Mouse (Mus musculus) neural tube, embryonic 15.5 days (tissue): Measurements from ENCODE around the gene Cryzl1. TPM values are rescaled to one million over a fixed set of nuclear protein-coding genes. Genes with fewer than 3 reads are reported as not detected.

ENCODE experiments used
- ATAC-seq: fragments of 200-750 bp; cut with Nextera tagmentation; 2 replicates; pipeline ENCODE4 v1.8.0; 2017; ENCODE audit warnings: mild to moderate bottlenecking, moderate TSS enrichment, moderate library complexity; ENCODE audit not compliant: low FRiP score
- H3K27ac ChIP-seq: fragments of 300-500 bp; sonication (generic); replicated peaks from 2 replicates; pipeline ENCODE4 v1.5.1; 2015; ENCODE audit warnings: mild to moderate bottlenecking, inconsistent platforms
- H3K27me3 ChIP-seq: fragments of 300-500 bp; sonication (generic); replicated peaks from 2 replicates; pipeline ENCODE4 v1.6.1; 2015; ENCODE audit warnings: inconsistent platforms
- H3K36me3 ChIP-seq: fragments of 300-500 bp; sonication (generic); 2 replicates; pipeline ENCODE4 v1.6.1; 2015; ENCODE audit warnings: inconsistent platforms
- H3K4me1 ChIP-seq: fragments of 300-500 bp; sonication (generic); 2 replicates; pipeline ENCODE4 v1.6.1; 2015; ENCODE audit warnings: inconsistent platforms
- H3K4me2 ChIP-seq: fragments of 300-500 bp; sonication (generic); 2 replicates; pipeline ENCODE4 v1.6.1; 2015; ENCODE audit warnings: inconsistent platforms, mild to moderate bottlenecking, moderate library complexity
- H3K4me3 ChIP-seq: fragments of 300-500 bp; sonication (generic); replicated peaks from 2 replicates; pipeline ENCODE4 v1.5.1; 2015; ENCODE audit warnings: mild to moderate bottlenecking, inconsistent platforms
- H3K9ac ChIP-seq: fragments of 300-500 bp; sonication (generic); replicated peaks from 2 replicates; pipeline ENCODE4 v1.6.1; 2015; ENCODE audit warnings: mild to moderate bottlenecking, inconsistent platforms
- H3K9me3 ChIP-seq: fragments of 300-500 bp; sonication (generic); replicated peaks from 2 replicates; pipeline ENCODE4 v1.6.1; 2016; ENCODE audit warnings: inconsistent platforms
- WGBS: fragments of 180-500 bp; shearing (Covaris S2); methylation state at CpG from one replicate; pipeline ENCODE4 v1.1.7; 2015; ENCODE audit warnings: mixed read lengths; 5-methylcytosine and 5-hydroxymethylcytosine counted together
- polyA plus RNA-seq: library from polyadenylated mRNA; unstranded; fragments of >200 nt; fragmentation: Nextera tagmentation; extraction: Ambion mirVana; gene quantifications from 2 replicates; pipeline ENCODE4 v1.2.1, GENCODE M21; 2015

Gene Cryzl1
- polyA plus RNA-seq, 1 experiment from 2014 or later = 113 TPM

DNA sequence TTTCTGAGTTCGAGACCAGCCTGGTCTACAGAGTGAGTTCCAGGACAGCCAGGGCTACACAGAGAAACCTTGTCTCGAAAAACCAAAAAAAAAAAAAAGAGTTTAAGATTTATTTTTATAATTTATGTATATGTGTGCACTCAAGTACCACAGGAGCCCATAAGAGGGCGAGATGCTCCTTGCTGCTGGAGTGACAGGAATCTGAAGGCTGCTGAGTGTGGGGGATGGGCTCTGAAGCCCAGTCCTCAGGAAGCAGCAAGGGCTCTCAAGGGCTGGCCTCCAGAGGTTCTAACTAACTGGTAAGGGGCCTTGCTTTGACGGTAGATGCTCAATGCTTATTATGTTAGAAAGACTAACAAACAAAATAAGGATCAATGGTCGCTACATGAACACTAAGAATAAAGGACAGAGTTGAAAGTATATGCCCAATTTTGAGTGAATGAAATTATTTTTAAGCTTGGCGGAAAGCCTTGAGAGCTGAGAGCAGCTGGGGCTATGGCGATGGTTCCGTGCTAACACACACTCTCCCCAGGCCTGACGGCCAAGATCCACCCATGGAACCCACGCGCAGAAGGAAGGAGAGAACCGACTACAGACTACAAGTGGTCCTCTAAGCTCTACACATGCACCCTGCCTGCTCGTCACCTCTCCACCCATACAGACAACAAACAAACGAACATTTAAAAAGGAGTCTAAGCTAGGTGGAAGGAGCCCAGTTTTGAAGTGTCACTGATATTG is 24.0 kb downstream of the Cryzl1 start:
- Histone ChIP-seq H3K27ac (no peak overlapping the region), H3K9ac (no peak overlapping the region), H3K4me3 (no peak overlapping the region), H3K27me3 (no peaks in the 10 kb centered on the region), H3K9me3 (no peaks in the 10 kb centered on the region), H3K4me2 (no peak overlapping the region), H3K36me3 (peaks cover 53% of the 10 kb centered on the region), H3K4me1 (no peaks in the 10 kb centered on the region)
- 90% methylated on average over 14 of the region's 14 CpGs for WGBS
- no peak for ATAC-seq

DNA sequence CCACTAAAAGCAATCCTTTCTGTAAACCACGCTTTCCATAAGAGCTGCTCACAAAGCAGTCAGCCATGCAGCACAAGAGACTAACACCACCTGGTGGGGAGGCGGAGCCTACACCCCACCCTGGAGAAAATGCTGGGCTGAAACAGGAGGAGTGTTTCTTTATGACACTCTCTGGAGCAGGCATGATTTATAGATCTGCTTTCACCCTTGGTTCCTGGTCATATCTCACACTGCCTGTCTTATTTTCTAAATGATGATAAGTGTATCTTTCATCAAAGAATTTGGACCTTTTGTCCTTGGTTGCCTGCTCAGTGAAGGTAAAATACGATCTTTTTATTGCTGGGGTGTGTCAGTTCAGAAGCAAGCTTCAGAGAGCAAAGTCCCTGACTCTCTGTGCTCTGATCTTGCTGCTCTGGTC is 26.0 kb downstream of the Cryzl1 start:
- 32% methylated on average over 3 of the region's 3 CpGs for WGBS
- ATAC-seq = no peak
- H3K27me3 ChIP-seq = no peaks in the 10 kb centered on the region
- no peak overlapping the region for H3K4me3 ChIP-seq
- H3K27ac ChIP-seq = no peak overlapping the region
- no peak overlapping the region for H3K4me2 ChIP-seq
- no peaks in the 10 kb centered on the region for H3K9me3 ChIP-seq
- no peak overlapping the region for H3K9ac ChIP-seq
- H3K36me3 ChIP-seq = peaks cover 54% of the 10 kb centered on the region
- H3K4me1 ChIP-seq = no peaks in the 10 kb centered on the region

DNA sequence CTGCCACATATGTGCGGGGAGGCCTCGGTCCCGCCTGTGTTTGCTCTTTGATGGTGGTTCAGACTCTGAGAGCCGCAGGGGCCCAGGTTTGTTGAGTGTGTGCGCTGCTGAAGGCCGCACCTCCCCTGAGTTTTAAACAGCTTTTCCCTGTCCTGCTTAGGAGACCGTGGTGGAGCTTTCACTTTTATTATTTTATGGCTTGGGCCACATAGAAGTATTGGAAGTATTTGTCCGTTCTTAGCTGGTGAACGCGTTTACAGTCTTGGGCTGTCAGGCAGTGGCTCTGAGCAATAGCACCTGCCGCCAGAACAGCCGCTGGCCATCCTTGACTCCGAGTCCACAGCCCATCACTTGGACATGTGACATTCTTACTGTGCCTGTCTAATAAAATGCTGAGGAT is 26.9 kb downstream of the Cryzl1 start:
- no peak overlapping the region for H3K9ac ChIP-seq
- no peak overlapping the region for H3K27ac ChIP-seq
- ATAC-seq = no peak
- no peaks in the 10 kb centered on the region for H3K4me1 ChIP-seq
- 42% methylated on average over 13 of the region's 13 CpGs for WGBS
- H3K36me3 ChIP-seq = peaks cover 50% of the 10 kb centered on the region
- H3K4me2 ChIP-seq = no peak overlapping the region
- H3K9me3 ChIP-seq = no peaks in the 10 kb centered on the region
- no peak overlapping the region for H3K4me3 ChIP-seq
- no peaks in the 10 kb centered on the region for H3K27me3 ChIP-seq

DNA sequence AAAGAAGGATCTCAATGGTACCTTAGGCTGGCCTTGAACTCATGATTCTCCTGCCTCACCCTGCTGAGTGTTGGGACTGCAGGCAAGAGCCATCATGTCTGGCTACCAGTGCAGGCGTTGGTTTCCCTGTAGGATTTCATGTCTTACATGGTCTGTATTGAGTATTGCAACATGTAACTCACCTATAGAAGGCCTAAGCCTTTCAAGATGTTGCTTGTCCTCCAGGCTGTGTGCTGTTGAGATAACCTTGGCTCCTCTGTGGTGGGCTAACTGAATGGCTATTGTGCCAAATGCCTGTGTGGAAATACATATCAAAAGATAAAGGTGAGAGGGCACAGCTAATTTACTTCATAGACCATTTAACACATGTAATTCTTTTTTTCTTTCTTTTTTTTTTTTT is 29.8 kb downstream of the Cryzl1 start:
- no peak for ATAC-seq
- Histone ChIP-seq H3K4me2 (no peak overlapping the region), H3K4me1 (0 out of 2 replicates have a peak, but pooled peaks cover 4% of the 10 kb centered on the region), H3K36me3 (peaks cover 44% of the 10 kb centered on the region), H3K9me3 (no peaks in the 10 kb centered on the region), H3K27me3 (no peaks in the 10 kb centered on the region), H3K4me3 (no peak overlapping the region), H3K9ac (no peak overlapping the region), H3K27ac (no peak overlapping the region)
- 93% methylated on average over 1 of the region's 1 CpGs for WGBS

DNA sequence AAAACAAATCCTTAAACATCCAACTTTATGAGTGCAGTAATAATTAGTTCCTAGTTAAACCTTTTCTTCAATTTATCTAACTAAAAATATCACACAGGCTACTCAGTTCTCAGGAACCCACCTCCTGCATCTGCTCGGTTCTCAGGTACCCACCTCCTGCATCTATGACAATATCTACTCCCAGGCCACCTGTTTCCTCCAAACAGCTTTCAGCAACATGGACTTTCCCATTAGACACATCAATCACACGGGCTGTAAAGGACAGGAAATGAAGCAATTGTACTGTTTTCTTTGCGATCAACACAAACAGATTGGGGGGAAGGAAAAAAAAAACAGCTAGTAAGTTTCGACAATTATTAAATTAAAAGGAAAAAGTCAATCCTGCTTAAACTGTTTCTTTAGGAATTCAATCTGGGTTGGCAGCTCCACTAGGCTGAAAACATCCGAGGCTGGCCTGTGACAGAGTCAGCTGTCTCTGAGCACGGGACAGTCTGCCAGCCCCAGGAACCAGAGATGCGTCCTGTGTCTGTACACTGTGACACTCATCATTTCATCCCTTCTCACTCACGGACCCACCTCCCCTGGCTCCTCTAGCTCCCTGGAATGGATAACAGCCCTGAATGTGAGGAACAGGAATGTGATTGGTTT is 33.5 kb downstream of the Cryzl1 start:
- H3K9ac ChIP-seq = no peak overlapping the region
- ATAC-seq = no peak
- H3K4me1 ChIP-seq = peaks cover 5% of the 10 kb centered on the region; the same call in 1 of the 2 replicates
- H3K4me2 ChIP-seq = no peak overlapping the region
- peaks cover 33% of the 10 kb centered on the region for H3K36me3 ChIP-seq
- H3K27me3 ChIP-seq = no peaks in the 10 kb centered on the region
- no peak overlapping the region for H3K4me3 ChIP-seq
- WGBS = 70% methylated on average over 8 of the region's 8 CpGs
- H3K27ac ChIP-seq = no peak overlapping the region
- H3K9me3 ChIP-seq = no peaks in the 10 kb centered on the region

DNA sequence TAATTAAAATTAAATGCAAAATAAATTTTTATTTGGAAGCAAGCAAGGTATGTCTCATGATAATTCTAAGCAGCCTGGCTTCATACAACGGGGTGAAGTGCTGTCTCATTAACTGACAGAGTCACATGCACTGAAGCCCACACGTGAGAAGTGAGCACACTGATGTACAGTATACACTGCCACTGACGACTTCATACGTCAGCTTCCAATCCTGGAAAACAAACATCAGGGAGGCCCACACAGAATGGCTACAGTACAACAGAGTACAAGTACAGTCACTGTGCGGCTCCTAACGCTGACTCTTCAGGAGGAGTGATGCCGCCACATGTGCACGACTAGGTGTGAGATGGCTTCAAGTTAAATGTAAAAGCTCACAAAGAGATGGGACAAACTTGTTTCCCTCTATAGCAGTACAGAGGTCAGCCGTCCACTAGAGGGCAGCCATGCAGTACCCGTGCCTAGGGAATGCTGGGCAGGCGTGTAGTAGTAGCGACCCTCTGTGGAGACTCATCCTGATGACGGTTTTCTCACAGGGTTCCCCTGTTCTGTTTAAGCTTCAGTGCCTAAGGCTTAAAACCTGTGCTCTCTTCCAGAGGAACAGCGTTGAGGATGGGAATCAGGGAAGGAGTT is 34.2 kb downstream of the Cryzl1 start:
- Histone ChIP-seq H3K9ac (no peak overlapping the region), H3K9me3 (no peaks in the 10 kb centered on the region), H3K27ac (no peak overlapping the region), H3K27me3 (no peaks in the 10 kb centered on the region), H3K4me2 (no peak overlapping the region), H3K4me1 (peaks cover 11% of the 10 kb centered on the region), H3K36me3 (peaks cover 31% of the 10 kb centered on the region), H3K4me3 (no peak overlapping the region)
- ATAC-seq = peak; percentile 81
- 32% methylated on average over 14 of the region's 14 CpGs for WGBS

DNA sequence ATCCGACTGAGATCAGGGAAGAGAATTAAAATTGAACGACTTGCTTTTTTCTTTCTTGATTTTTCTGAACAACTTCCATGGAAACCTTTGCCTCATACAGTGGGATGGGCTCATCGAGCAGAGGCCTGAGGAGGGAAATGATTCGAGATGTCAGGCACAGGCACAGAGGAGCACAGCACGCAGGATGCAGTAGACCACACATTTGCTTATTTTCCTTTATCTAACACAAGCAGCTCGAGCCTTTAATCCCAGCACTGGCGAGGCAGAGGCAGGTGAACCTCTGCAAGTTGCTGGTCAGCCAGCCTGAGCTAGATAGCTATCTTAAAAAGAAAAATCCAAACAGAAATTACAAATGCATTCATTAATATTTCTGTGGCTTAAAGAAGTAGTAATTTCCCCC is 39.0 kb downstream of the Cryzl1 start:
- Histone ChIP-seq H3K9ac (no peak overlapping the region), H3K36me3 (peaks cover 20% of the 10 kb centered on the region), H3K4me3 (no peak overlapping the region), H3K4me2 (peak overlapping the region; percentile 70; the same call in 1 of the 2 replicates), H3K4me1 (peaks cover 27% of the 10 kb centered on the region), H3K27me3 (no peaks in the 10 kb centered on the region), H3K9me3 (no peaks in the 10 kb centered on the region), H3K27ac (0 out of 2 replicates have a peak overlapping the region, but pooled peaks have one; percentile 11)
- ATAC-seq = no peak
- 52% methylated on average over 7 of the region's 7 CpGs for WGBS

DNA sequence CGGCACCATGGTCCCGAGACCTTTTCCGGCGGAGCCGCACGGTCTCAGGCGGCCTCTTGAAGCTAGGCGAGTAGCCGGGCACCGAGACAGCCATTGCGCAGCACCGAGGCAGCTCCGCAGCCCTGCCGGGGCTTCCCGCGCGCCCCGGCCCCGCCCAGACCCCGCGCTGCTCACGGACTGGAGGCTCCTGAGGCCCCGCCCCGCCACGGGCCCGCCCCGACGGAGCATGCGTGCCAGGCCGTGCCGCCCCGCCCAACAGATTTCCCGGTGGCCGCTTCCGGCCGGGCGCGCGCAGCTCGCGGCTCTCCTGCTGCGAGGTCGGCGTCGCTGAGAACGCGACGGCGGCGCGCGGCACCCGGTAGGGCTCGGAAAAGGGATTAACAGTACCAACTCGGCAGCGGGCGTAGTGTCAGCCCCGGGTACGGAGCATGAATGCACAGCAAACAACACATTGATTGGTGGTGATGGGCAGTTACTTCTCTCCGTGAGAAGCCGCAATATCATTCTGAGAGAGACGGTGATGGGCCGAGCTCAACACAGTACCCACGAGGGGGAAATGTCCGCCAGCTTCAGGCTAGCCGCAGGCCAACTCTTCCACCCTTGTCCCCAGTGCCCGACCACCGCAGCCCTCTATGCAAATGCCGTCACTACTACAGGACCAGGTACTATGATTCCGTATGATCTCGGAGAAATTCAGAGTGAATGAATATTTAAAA is 40.0 kb downstream of the Cryzl1 start, which contains the start of gene Donson:
Gene Donson, minus strand, starts transcription at position 152 of the 716 bp plus-strand sequence.
- peaks cover 24% of the 10 kb centered on the region for H3K4me1 ChIP-seq
- no peaks in the 10 kb centered on the region for H3K27me3 ChIP-seq
- H3K4me2 ChIP-seq = peak within 1 kb of the TSS; percentile 70
- H3K36me3 ChIP-seq = peaks cover 26% of the 10 kb centered on the region
- peak within 1 kb of the TSS; percentile 93 for H3K9ac ChIP-seq
- under 1% methylated on average over 60 of the region's 71 CpGs for WGBS
- peak; percentile 99 for ATAC-seq
- no peaks in the 10 kb centered on the region for H3K9me3 ChIP-seq
- H3K4me3 ChIP-seq = peak within 1 kb of the TSS; percentile 96
- H3K27ac ChIP-seq = peak within 1 kb of the TSS; percentile 92

DNA sequence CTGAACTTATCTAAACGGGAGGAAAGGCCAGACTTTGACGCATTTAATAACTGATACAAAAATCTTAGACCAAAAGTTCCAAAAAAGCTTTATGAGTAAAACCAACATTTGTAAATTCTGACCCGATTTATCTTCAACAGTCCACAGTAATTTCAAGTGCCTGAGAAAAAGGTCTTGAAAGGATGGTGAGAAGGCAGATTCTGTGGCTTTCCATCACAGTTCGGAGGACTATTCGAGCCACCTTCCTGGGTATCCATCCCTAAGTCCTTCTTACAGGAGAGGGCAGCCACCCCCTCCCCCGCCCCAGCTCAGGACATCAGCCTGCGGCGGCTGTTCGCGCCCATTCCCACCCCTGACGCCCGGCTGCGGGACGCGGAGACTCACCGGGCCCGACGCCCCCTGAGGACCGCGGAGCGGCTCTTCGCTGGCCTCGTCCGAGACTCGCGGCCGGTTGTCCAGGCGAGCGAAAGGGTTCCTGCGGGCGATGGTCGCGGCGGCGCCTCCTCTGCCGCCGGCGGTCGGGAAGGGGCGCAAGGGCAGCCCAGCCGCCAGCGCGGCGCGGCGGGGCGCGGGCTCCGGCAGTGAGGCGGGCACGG is 40.7 kb downstream of the Cryzl1 start:
- Histone ChIP-seq H3K36me3 (peaks cover 28% of the 10 kb centered on the region), H3K4me3 (peak overlapping the region; percentile 96), H3K4me1 (peaks cover 24% of the 10 kb centered on the region), H3K27me3 (no peaks in the 10 kb centered on the region), H3K4me2 (peak overlapping the region; percentile 70), H3K9me3 (no peaks in the 10 kb centered on the region), H3K27ac (peak overlapping the region; percentile 92), H3K9ac (peak overlapping the region; percentile 93)
- 2% methylated on average over 42 of the region's 51 CpGs for WGBS
- peak; percentile 79 for ATAC-seq

DNA sequence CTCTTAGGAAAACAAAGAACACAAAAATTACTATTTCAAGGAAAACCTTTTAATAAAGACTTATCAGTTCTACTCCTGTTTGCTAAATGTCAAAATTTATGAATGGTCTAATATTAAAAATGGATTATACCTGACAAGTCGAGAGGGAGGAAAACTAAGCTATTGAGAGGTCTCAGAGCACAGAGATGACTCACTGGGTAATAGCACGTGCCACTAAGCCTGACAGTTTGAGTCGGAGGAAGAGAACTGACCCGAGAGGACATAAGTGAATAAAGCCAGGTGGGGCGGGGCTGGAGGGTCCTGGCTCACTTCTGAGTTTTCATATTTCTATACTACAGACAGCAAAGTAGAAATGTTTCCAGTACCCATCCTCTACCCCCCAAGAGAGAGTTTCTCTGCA is 42.4 kb downstream of the Cryzl1 start:
- H3K4me2 ChIP-seq = no peak overlapping the region
- no peak for ATAC-seq
- no peak overlapping the region; the same call in 1 of the 2 replicates for H3K9ac ChIP-seq
- H3K27ac ChIP-seq = no peak overlapping the region
- no peaks in the 10 kb centered on the region for H3K9me3 ChIP-seq
- no peaks in the 10 kb centered on the region for H3K27me3 ChIP-seq
- WGBS = 82% methylated on average over 5 of the region's 5 CpGs
- peaks cover 42% of the 10 kb centered on the region for H3K36me3 ChIP-seq
- H3K4me3 ChIP-seq = no peak overlapping the region
- H3K4me1 ChIP-seq = peaks cover 24% of the 10 kb centered on the region

DNA sequence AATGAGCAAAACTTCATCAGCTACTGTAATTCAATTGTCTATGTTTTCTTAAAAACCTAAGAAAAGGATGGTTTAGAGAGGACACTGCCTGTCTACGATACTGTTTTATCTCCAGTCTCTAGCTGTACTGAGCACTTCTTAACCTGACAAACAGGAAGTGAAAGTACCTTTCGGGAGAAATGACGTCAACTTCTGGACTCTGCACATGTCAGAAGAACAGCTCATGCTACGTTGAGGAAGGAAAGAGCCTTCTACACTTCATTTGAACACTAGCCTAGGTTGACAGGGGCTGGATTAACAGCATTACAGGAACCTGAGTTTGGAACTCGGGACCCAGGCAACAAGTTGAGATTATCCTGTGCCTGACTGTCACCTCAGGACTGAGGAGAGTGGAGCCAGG is 43.2 kb downstream of the Cryzl1 start:
- Histone ChIP-seq H3K27me3 (no peaks in the 10 kb centered on the region), H3K4me3 (no peak overlapping the region), H3K4me2 (no peak overlapping the region), H3K9me3 (no peaks in the 10 kb centered on the region), H3K9ac (no peak overlapping the region), H3K27ac (no peak overlapping the region), H3K36me3 (peaks cover 50% of the 10 kb centered on the region), H3K4me1 (peaks cover 24% of the 10 kb centered on the region)
- WGBS = 92% methylated on average over 5 of the region's 5 CpGs
- no peak for ATAC-seq
